Mouse (Mus musculus) cerebellum, adult 11-12 months (tissue): ENCODE data around the gene Prkci.

Experiments
- DNase-seq: peaks from one replicate; pipeline ENCODE4 v3.0.0; 2022

Gene Prkci

DNA sequence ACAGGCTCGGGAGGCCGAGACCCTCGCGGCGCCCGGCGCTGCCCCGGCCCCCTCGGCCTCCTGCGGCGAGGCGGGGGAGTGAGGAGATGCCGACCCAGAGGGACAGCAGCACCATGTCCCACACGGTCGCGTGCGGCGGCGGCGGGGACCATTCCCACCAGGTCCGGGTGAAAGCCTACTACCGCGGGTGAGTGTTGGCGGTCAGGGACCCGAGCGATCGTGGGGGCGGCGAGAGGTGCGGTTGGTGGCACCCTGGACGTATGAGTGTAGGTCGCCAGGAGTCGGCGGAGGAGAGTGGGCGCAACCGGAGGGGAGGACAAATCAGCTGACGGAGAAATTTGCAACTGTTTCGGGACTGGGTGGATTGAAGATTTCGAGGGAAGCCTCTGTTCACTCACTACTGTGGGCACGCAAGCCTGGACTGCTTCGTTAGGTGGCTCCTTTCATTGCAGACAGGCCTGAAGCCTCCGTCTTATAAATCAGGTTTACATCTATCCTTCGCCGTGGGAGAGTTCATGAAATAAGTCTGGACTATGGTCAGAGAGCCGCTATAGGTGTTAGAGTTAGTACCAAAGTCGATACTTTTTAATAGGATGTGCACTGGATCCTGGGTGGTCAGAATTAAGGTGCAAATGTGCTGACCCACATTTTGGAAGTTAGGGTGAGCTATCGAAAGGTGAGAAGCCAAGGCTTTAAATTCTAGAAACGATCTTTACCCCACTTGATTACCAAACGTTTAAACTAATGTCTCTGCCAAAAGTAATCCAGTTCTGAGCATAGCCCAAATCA is 546 bp downstream of the Prkci start:
- no peak for DNase-seq

DNA sequence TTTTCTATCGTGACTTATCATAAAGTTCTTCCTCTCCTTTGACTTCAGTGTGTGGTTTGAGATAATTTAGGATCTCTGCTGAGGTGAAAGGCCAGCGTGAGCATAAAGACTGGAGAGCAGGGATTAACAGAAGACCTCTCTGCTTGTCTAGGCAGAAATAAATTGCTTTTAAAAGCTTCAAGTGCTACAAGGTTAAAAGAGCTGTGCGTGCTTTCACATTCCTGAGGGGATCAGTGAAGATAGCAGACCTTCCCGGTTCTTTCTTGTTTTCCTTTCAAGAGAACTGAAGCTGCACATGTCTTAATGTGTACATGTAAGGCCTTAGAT is 1.1 kb downstream of the Prkci start:
- DNase-seq: no peak

GRCm38 (mm10) chr3:30999401-31000017 is 4.0 kb downstream of the Prkci start:
- no peak for DNase-seq

GRCm38 (mm10) chr3:31000018-31000407 is 4.5 kb downstream of the Prkci start:
- no peak for DNase-seq

DNA sequence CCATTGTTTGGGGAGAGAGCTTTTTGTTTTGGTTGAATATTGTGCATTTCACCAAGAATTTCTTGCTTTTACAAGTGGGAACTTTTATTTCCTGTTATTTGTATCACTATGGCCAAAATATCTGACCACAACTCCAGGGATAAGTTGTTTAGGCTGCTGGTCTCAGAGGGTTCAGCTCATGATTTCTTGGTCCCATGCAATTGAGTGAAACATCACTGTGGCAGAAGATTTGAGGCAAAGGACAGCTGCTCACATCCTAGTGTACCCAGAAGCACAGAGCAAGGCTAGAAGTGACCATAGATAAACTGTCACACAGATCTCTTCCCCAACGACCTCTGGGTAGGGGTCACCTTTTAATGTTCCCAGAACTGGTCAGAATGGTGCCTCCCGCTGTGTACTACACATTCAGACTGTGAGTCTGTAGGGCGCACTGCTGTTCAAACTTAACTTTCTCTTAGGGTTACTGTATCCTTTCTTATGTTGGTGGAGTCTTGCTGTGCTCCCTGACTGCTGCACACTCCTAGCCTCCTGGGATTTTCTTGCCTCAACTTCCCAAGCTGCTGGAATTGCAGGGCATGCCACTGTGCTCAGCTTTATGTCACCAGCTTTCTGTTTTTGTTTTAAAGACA is 5.6 kb downstream of the Prkci start:
- no peak for DNase-seq

- no peak for DNase-seq
These were observed 9.0 kb downstream of the Prkci start for GRCm38 (mm10) chr3:31004320-31005209.

DNA sequence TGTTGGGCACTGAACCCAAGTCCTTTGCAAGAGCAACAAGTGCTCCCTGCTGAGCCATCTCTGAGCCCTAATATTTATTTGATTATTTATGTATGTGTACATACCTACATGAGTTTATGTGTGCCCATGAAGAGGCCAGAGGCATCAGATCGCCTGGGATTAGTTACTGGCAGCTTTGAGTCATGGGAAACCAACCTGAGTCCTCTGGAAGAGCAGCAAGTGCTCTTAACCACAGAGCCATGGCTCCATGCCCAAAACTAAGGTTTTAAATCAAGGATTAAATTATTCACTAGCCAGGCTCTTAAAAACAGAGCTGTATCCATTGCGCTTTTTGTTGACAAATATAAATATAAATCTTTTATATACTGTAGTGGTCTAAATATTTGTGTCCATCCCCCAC is 18.8 kb downstream of the Prkci start:
- DNase-seq: no peak

DNA sequence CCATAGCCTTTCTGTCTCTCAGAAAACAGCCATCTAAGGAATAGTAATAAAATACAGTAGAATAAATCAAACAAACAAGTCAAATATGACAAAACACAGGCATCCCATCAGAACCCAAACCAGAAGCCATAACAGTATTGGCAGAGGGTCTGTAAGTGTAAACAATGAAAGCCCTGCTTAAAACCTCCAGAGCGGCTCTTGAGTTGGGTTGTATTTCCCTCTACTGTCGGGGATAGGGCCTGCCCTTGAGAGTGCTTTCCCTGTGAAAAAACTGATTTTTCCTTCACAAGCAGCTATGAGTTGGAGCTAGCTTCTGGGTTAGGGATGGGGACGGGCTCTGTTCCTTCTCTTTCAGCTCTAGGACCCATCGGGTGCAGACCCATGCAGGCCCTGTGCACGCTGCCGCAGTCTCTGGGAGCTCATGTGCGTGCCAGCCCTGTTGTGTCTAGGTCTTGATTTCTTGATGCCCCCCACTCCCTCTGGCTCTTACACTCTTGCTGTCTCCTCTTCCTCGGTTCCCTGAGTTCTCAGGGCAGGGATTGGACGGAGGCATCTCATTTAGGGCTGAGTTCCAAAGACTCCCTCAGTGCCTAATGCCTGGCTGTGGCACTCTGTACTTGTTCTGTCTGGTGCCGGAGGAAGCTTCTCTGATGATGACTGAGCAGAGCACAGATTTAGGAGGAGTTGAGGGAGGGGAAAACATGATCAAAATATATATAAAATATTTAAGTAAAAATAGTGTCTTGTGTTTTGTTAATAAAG is 20.3 kb downstream of the Prkci start:
- DNase-seq: no peak

- no peak for DNase-seq
These were observed 21.1 kb downstream of the Prkci start for GRCm38 (mm10) chr3:31016594-31017196.

GRCm38 (mm10) chr3:31017652-31018051 is 22.1 kb downstream of the Prkci start:
- no peak for DNase-seq

DNA sequence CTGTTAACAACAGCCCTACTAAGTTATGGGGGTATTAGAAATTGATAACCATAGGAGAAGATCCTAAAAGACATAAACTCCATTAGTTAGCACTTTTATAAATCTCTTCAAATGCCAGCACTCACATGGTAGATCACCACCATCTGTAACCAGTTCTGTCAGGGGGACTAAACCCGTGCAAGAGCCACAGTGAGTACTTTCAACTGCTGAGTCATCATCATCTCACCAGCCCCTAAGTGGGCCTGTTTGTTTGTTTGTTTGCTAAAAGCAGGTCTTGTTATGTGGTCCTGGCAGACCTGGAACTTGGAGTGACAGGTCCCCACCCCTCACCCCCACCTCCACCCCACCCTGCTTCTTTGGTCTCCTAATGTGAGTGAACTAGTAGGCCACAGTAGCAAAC is 23.7 kb downstream of the Prkci start:
- no peak for DNase-seq

GRCm38 (mm10) chr3:31019793-31020447 is 24.4 kb downstream of the Prkci start:
- DNase-seq: no peak

GRCm38 (mm10) chr3:31020656-31021055 is 25.1 kb downstream of the Prkci start:
- DNase-seq: no peak

- no peak for DNase-seq
These were observed 27.4 kb downstream of the Prkci start for GRCm38 (mm10) chr3:31022895-31023436.

GRCm38 (mm10) chr3:31027718-31028117 is 32.2 kb downstream of the Prkci start:
- no peak for DNase-seq

GRCm38 (mm10) chr3:31031621-31032020 is 36.1 kb downstream of the Prkci start:
- peak; percentile 70 for DNase-seq

- DNase-seq: no peak
These were observed 38.1 kb downstream of the Prkci start for GRCm38 (mm10) chr3:31033644-31034043.

DNA sequence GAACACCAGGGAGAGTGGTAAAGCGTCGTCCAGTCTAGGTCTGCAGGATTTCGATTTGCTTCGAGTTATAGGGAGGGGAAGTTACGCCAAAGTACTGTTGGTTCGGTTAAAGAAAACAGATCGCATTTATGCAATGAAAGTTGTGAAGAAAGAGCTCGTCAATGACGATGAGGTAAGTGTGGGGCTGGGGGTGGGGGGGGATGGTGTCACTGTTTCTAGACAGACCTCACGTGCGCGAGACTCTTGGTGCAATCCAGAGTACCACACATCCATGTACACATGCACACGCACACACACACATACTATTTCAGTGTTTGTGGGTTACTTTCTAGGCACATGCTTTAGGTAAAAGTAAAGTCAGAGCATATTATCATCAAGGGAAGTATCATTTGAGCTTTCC is 42.3 kb downstream of the Prkci start:
- no peak for DNase-seq

- DNase-seq: no peak
These were observed 43.1 kb downstream of the Prkci start for GRCm38 (mm10) chr3:31038689-31039088.

- no peak for DNase-seq
These were observed 47.4 kb downstream of the Prkci start for GRCm38 (mm10) chr3:31042992-31043391.

DNA sequence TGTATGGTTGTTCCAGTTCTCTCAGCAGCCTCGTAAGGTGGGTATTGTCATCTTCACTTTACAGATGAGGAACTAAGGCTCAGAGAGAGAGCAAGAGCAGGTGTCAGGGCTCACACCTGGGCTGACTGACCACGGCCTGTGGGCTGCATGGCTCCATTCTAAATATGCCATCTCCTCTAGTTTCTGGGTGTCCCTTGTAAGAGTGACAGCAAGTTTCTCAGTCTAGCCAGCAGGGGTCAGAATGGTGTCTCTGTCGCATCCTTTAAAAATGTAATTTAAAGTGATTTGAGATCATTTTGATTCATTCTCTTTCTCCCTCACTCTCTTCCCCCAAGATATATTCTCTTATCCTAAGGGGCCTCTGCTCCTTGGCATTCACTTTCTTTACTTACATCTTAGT is 51.7 kb downstream of the Prkci start:
- no peak for DNase-seq
